Mouse (Mus musculus) bone marrow, adult 2 months (tissue): ENCODE data around the gene Hsd17b1. TPM values are rescaled to one million over a fixed set of nuclear protein-coding genes. Genes with fewer than 3 reads are reported as not detected.

ENCODE experiments used
- H3K27ac ChIP-seq: fragments of 200-500 bp; 2 replicates; pipeline ENCODE4 v1.5.1; 2012; ENCODE audit warnings: low read depth, mild to moderate bottlenecking, control low read depth, inconsistent platforms, low read length; ENCODE audit not compliant: control insufficient read depth, poor library complexity, insufficient read depth
- H3K4me1 ChIP-seq: fragments of 200-500 bp; 2 replicates; pipeline ENCODE4 v1.6.1; 2011; ENCODE audit warnings: low read length; ENCODE audit not compliant: control insufficient read depth, insufficient read depth
- H3K4me3 ChIP-seq: fragments of 200-500 bp; replicated peaks from 2 replicates; pipeline ENCODE3; 2011; ENCODE audit warnings: mild to moderate bottlenecking, low read depth, low read length, control low read depth; ENCODE audit not compliant: control insufficient read depth
- CTCF ChIP-seq: fragments of 200-500 bp; IDR thresholded peaks from 2 replicates; pipeline ENCODE4 v1.5.1; 2011; ENCODE audit warnings: low read length, control low read depth; ENCODE audit not compliant: control insufficient read depth, insufficient read depth
- POLR2A ChIP-seq: fragments of 200-500 bp; IDR thresholded peaks from 2 replicates; pipeline ENCODE4 v1.6.1; 2011; ENCODE audit warnings: low read depth, mild to moderate bottlenecking, control low read depth, low read length, borderline replicate concordance; ENCODE audit not compliant: control insufficient read depth
- WGBS: fragments of 180-500 bp; shearing (Covaris S2); methylation state at CpG from one replicate; pipeline ENCODE4 v1.1.7; 2018; 5-methylcytosine and 5-hydroxymethylcytosine counted together
- polyA plus RNA-seq: library from polyadenylated mRNA; stranded (reverse); fragments of >200 nt; gene quantifications from 2 replicates; pipeline ENCODE4 v1.2.4, GENCODE M21; 2011; ENCODE audit warnings: low replicate concordance; ENCODE audit not compliant: missing spikeins, insufficient read depth, insufficient read length

Gene Hsd17b1
- 0.97 and 2.3 TPM in 2 replicates for polyA plus RNA-seq

- H3K4me3 ChIP-seq = no peak within 1 kb of the TSS
- WGBS = 85% methylated on average over 9 of the region's 9 CpGs
- no peak within 1 kb of the TSS for H3K27ac ChIP-seq
- H3K4me1 ChIP-seq = peaks cover 2% of the 10 kb centered on the region; the same call in 1 of the 2 replicates
- TF ChIP-seq CTCF = no peak
- TF ChIP-seq POLR2A = no peak
These were observed at the start of gene Hsd17b1 for GRCm38 (mm10) chr11:101078121-101078520. Hsd17b1 (plus strand) TSS chr11:101078411.

DNA sequence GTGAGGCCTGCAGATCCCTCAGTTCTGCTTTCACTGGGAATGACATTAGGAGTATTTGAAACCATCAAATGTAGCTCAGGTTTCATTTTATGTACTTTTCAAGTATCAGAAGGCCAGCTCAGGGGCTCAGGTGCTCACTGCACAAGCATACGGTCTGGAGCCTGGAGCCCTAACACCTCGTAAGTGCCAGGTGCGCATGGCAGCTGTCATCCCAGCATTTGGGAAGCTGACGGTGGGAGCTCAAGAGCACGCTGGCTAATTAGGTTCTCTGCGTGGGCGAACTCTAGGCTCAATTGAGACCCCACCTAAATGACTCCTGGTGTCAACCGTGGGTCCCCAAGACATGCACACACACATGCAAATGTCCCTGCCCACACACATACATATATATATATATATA lies 48.9 kb upstream of the Hsd17b1 start:
- H3K4me1 ChIP-seq = no peaks in the 10 kb centered on the region
- WGBS = 92% methylated on average over 8 of the region's 8 CpGs
- no peak overlapping the region for H3K27ac ChIP-seq
- H3K4me3 ChIP-seq = no peak overlapping the region
- TF ChIP-seq POLR2A = no peak
- no peak for TF ChIP-seq CTCF

DNA sequence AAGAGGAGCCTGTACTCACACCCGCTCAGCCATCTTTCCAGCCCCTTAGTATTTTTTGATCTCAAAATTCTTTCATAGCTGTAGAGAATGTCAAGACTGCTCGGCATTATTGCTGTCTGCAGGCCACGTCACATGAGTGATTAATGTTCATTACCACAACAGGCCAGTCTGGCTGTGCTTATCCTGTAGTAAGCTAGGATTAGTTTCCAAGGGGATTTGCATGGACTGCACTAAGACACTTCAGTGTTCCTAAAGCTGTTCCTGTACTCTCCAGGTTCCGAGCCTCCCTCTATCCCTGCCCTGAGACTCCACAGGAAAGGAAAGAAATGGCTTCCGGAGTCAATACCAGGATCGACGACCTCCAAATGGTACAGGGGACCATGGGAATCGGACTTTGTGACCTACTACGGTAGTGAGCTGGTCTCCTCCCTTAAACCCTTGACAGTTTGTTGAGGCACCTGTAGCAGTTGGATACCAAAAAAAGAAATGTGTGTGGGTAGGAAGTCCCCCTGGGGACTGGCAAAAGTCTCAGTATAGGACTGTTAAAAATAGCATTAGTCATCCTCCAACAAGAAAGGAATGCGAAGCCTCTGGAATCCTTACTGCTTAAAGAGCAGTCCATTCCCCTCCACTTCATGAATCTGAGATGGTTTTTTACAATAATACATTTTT lies 47.9 kb upstream of the Hsd17b1 start:
- Histone ChIP-seq H3K27ac (no peak overlapping the region), H3K4me3 (no peak overlapping the region), H3K4me1 (no peaks in the 10 kb centered on the region)
- WGBS = 88% methylated on average over 10 of the region's 10 CpGs
- TF ChIP-seq POLR2A (no peak), CTCF (no peak)

GRCm38 (mm10) chr11:101030808-101031156 lies 47.4 kb upstream of the Hsd17b1 start:
- TF ChIP-seq POLR2A (no peak), CTCF (no peak)
- Histone ChIP-seq H3K4me1 (no peaks in the 10 kb centered on the region), H3K27ac (no peak overlapping the region), H3K4me3 (no peak overlapping the region)
- 95% methylated on average over 4 of the region's 4 CpGs for WGBS

DNA sequence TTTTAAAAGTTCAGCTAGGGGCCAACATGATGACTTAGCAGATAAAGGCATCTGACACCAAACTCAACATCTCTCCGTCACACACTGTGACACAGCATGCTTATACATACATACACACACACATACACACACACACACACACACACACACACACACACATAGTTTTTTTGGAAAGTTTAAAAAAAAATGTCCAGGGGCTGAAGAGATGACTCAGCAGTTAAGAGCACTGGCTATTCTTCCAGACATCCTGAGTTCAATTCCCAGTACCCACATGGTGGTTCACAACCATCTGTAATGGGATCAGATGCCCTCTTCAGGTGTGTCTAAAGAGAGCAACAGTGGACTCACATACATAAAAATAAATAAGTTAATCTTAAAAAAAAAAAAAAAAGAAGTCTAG lies 46.7 kb upstream of the Hsd17b1 start:
- TF ChIP-seq CTCF (no peak), POLR2A (no peak)
- 95% methylated on average over 1 of the region's 1 CpGs for WGBS
- no peak overlapping the region for H3K27ac ChIP-seq
- H3K4me3 ChIP-seq = no peak overlapping the region
- H3K4me1 ChIP-seq = no peaks in the 10 kb centered on the region

DNA sequence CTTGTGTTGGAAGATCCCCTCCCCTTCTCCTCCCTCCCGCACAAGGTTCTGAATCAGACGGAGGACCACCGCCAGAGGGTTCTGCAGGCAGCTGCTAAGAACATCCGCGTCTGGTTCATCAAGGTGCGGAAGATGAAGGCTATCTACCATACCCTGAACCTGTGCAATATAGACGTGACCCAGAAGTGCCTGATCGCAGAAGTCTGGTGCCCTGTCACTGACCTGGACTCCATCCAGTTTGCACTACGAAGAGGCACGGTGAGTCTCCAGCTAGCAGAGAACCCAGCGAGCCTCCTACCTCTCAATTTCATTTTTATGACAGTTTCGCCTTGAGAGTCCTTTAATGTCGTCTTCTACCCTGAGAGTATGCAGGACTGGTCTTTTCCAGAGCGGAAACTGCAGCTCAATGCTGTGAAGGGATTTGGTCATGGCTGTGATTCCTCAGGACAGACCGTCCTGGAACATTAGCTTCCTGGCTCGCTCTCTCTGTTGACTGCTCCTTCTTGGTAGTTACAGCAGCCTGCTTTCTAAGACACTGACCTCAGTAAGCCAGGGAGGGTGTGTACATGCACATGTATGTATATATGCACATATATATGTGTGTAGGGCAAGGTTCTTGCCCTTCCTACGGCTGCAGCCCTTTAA lies 44.2 kb upstream of the Hsd17b1 start:
- TF ChIP-seq POLR2A (no peak), CTCF (no peak)
- Histone ChIP-seq H3K4me3 (no peak overlapping the region), H3K4me1 (no peaks in the 10 kb centered on the region), H3K27ac (no peak overlapping the region)
- 94% methylated on average over 17 of the region's 17 CpGs for WGBS

DNA sequence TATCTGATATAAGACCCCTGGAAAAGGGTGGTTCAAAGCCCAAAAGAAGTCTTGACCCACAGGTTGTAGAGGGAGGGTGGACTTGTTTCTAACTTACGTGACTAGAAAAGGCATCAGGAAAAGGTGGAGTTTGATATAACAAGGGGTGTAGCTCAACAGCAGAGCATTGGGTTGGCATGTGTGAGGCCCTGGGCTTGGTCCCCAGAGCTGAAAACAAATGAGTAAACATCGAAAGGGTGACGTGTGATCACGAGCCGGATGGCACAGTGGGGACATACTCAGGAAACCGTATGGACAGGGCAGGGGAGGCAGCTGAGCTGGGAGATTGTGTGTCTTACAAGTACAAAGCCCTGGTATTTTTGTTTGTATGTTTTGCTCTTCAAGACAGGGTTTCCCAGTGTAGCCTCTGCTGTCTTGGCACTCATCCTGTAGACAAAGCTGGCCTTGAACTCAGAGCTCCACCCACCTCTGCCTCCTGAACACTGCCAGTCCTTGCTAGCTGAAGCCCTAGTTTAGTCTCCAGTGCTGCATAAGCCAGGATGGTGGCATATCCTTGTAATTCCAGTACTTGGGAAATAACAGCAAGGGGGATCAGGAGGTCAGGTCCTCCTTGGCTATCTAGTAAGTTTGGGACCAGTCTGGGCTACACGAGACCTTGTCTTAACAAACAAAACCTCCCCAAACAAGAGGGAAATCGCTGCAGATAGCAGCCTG lies 43.4 kb upstream of the Hsd17b1 start:
- no peaks in the 10 kb centered on the region for H3K4me1 ChIP-seq
- H3K27ac ChIP-seq = no peak overlapping the region
- TF ChIP-seq POLR2A (no peak), CTCF (no peak)
- no peak overlapping the region for H3K4me3 ChIP-seq
- WGBS = 95% methylated on average over 8 of the region's 8 CpGs

DNA sequence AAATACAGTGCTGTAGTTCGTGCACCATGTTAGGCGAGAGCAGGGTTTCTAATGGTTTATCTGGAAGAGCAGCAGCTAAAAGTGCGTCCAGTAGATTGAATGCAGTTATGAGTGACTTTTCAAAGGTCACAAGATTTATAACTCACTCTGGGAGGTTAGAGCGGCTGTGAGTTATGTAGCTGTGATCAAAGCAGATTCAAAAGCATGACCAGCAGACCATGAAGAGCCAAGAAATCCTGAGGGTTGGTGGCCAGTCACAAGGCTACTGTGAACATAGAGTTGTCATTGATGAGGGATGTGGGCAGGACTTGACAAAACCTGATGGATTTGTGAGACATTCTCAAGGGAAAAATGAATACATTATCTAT lies 42.9 kb upstream of the Hsd17b1 start:
- 90% methylated on average over 4 of the region's 4 CpGs for WGBS

More for the DNA sequence above, 42.9 kb upstream of the Hsd17b1 start:
- Histone ChIP-seq H3K4me1 (no peaks in the 10 kb centered on the region), H3K27ac (no peak overlapping the region), H3K4me3 (no peak overlapping the region)
- TF ChIP-seq POLR2A (no peak), CTCF (no peak)
